Mouse (Mus musculus) heart, adult 8-10 months (tissue): Measurements from ENCODE around the gene Trim29. TPM values are rescaled to one million over a fixed set of nuclear protein-coding genes. Genes with fewer than 3 reads are reported as not detected.

Experiments used
- DNase-seq: peaks from one replicate; pipeline ENCODE4 v3.0.0; 2022; ENCODE audit warnings: low spot score
- total RNA-seq, 4 experiments: library from RNA; stranded (reverse); gene quantifications; 2 replicates each; pipeline ENCODE4 v1.2.4; 2022

Trim29 gene
- total RNA-seq, 4 experiments from 2014 or later: not detected

DNA sequence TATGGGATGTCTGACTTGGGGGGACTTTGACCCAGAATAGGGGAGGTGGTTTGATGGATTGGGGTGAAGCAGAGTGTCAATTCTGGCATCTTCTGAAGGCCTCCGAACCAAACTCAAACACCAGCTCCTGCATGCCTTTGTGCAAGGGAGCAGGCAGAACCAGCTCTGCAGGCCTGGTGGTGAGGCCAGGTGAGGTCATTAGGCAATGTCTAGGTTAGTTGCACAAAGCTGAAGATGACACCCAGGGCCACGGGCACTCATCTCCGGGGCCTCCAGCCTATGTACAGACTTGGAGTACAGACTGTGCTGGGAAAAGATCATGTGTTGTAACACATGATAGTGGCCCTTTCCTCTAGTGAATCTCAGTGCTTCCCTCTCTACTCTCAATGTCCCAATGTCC lies 3.2 kb downstream of the Trim29 start:
- no peak for DNase-seq

DNA sequence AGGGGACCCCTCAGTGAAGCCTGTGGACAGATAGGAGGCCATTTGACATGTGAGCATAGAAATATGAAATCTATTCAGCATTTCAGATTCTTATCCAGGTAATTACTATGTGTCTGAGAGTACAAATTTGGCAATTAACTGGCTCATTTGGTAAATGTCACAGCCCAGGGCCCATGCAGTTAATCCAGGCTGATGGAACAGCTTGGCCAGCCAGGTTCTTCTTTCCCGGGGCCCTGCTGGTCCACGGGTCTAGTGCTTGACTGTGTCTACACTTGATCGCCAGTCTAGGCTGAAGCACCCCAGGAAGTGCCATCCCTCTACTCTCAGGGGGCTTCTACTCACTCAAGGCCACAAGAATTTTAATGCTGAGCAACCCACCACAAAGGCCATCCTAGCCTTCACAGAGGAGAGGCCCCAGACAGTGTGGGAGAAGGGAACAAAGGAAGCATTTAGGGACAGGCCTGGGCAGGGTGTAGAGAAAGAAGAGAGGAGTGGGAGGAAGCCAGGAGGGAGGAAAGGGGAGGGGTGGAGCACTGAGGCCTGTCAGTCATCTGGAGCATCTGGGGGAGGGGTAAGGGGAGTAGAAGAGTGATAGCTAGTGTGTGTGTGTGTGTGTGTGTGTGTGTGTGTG lies 4.8 kb downstream of the Trim29 start:
- DNase-seq: no peak

DNA sequence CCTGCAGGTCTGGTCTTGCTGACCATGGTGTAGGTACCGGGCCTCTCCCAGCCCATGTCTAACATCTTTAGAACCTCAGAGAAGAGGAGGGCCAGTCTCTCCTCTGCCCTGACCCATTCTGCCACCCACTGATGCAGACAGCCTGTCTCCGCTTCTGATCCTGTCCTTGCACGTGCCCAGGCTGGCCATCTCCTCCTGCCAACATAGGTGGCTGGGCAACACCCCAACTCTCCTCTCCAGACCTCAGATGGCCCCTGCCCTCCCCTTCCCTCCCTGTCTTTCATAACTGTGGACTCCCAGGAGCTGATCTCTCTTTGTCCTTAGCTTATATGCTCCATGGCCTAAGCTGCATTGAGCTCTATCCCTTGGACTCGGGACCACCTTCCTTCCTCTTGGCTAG lies 5.8 kb downstream of the Trim29 start:
- DNase-seq: no peak

DNA sequence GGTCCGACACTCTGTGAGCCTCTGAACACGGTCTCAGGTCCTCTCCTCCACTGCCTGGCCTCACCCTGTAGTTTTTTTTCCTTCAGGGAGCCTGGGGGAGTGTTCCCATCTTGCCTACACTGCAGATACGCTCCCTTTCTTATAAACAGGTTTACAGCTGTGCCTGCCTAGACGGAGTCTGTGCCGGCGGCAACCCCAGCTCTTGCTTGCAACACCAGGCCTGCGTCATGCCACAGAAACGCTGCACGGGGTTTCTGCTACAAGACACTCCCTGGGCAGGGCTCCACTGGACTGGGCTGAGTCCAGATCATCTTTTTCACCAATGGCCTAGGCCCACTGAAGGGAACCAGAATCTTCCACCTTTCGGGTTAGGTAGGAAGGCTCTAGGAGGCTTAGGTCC lies 8.0 kb downstream of the Trim29 start:
- no peak for DNase-seq

DNA sequence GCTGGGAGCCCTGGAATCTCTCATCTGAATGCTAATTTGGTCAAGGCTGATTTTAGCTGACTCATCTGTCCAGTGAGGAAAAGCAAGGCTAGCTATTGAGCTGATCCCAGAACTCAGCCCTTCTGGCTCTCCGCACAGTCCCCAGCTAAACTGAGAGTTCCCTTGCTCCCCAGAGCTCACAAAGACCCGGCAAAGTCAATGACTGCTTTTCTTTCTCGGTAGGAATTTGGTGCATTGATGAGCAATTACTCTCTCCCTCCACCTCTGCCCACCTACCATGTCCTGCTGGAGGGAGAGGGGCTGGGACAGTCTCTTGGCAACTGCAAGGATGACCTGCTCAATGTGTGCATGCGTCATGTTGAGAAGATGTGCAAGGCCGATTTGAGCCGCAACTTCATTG lies 11.3 kb downstream of the Trim29 start:
- DNase-seq: no peak

DNA sequence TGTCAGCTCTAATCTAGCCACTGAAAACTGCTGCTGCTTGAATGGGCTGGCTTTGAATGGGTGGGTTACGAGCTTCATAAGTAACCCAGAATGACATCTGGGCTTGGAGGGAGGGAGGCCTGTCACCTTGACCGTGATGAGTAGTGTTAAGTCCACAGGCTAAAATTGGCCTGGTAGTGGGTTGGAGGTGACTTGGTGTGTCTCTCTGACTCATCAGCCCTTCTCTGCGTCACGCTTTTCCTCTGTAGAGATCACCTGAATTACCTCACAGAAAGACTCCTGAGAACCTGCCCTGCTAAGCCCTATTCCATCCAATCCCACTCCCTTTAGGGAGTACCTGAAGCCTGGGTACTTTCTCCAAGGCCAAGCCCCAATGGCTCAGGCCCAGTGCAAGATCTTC lies 12.0 kb downstream of the Trim29 start:
- no peak for DNase-seq

DNA sequence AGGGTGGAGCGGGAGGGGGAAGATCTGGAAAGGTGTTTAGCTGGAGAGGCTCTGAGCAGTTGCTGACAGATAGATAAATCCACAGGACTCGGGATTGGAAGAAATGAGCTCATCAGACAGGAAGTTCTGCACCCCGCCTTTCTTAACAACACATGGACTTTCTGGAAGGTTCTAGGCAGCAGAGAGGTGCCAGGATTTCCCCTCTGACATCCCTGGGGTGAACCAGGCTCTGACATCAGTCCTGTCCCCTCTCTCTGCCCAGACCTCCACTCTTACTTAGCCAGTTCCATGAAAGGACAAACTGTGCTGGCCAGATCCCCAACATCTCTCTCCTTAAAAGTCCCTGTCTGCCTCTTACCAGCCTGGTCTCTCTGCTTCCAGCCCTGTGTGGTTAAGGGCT lies 14.8 kb downstream of the Trim29 start:
- peak; percentile 35 for DNase-seq

DNA sequence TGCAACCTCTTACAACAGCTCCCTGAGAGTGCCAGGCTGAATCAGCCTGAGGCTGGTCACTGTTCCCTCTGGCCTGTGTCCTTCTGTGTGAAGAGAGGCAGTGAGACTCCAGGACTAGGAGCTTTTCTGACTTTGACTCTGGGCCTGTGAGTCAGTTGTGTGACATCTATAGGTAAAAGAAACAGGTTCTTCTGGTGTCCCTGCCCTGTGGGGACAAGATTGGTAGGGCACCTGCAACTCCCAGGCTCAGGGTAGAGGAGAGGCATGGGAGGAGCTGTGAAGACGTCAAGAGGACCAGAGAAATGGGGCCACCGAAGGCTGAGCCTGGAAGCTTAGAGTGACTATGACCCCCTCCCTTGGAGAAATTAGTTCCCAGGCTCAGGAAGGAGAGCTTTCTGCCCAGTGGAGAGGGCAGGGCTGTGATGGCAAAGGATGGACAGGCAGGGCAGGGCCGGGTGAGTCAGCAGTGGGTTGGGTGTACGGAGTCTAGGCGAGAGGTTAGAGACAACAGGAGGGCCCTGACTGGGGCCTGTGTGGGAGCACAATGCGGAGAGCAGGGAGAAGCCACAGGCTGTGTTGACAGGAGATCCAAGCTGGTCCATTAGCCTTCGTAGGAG lies 15.5 kb downstream of the Trim29 start:
- DNase-seq: no peak

DNA sequence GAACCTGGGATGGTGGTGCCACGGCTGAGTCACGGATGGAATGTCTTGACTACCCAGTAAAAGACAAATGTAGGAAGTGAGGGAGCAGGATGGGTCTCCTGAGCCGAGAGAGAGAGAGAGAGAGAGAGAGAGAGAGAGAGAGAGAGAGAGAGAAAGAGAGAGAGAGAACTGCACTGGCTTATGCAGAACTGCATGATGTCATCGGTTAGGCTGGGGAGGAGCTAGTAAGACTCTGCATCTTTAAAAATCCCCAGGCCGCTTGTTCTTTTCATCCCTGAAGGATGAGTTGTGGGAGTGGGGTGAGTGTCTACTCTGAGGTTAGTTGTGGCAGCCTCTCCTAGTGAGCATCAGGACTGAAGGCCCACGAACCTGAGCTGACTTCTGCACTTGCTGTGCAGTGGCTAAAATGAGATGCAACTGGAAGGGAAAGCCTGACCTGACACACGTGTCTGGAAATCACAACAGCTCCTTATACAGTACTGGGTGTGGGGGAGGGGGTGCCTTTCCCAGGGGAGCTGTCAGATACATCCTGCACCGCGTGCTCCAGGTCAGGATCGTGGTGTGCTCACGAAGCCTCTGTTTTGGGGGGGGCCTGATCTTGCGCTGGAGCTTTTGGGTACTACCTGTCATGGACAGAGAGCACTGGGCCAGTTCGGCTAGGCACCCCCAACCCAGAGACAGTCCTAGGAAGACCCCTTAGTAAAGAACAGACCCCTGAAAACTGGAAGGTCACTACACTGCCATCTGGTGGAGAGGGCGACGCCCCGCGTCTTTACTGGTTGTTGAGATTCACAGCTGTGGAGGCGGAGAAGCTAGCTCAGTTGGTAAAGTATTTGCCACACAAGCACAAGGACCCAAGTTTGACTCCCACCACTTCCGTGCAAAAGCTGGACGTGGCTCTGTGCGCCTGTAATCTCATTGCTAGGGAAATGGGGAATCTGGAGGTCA lies 16.8 kb downstream of the Trim29 start:
- no peak for DNase-seq

DNA sequence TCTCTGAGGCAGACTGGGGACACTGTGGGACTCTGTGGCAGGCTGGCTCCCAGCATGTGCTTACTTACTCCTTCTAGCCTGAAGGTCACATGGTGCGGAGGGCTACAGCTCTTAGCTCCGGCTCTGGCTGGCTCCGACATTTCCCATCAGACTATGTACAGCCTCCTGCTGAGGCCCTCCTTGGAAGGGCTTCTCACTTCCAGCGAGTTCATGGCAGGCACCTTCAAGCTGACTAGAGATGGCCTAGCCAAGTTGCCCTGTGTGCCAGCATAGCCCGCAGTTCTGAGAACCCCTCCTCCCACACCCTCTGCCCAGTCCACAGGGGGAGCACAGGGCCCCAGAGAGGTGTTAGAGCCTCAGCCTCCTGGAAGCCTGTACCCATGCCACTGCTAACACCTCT lies 19.8 kb downstream of the Trim29 start:
- no peak for DNase-seq

DNA sequence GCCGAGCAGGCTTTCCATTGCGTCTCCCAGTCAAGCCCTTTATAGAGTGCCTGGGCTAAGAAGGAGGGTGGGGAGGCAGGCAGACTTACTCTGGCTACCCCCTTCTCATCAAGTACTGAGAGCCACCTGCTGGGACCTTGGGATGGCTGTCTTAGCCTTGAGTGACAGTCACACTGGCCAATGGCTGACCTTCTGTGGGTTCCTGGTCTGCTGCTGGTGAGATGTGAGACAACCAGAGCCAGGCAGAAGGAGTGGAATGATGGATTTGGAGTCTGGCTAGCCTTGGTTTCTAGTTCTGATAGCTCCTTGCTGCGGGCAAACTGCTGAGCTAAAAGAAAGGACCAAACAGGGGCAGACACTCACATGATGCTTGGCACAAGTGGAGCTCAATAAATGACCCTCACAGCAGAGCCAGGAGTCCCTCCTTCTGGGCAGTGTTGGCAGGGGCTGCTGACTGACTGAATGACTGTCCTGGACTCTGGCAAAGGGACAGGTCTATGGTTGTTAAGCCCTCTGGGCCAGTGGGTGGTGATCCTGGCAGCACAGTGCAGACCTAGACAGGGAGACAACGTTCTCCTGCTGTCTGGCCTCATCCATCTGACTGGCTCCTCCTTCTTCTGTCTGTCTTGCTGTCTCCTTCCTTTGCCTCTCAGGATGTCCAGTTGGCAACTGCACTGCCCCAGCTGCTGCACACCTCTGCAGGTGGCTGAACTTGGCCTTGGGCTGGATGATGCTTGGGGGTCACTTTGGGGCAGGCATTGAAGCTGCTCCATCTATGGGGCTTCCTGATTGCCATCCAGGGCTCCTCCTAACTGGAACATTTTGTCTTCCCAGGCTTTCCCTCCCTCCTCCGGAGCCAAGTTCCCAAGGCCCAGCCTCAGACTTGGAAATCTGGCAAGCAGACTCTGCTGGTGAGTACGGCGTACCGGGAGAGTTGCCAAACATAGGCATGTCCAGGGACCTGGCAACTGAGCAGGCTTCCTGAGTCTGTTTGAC lies 21.1 kb downstream of the Trim29 start:
- peak; percentile 88 for DNase-seq

DNA sequence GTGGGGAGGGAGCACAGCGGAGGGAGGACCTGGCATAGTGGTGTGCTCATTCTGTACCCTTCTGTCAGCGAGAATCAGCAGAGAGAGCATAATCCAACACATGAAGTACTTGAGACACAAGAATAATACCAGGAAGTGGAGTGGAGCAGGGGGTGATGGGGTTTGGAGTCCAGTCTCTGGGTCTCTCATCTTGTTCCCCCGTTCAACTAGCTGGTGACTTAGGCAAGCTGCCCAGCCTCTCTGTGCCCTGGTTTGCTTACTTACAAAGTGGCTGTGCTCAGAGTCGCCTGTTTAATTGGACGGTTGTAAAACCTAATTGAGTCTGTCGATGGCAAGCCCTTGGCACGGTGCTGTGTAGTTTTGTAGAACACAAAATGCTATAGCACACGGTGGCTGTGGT lies 23.8 kb downstream of the Trim29 start:
- DNase-seq: no peak

DNA sequence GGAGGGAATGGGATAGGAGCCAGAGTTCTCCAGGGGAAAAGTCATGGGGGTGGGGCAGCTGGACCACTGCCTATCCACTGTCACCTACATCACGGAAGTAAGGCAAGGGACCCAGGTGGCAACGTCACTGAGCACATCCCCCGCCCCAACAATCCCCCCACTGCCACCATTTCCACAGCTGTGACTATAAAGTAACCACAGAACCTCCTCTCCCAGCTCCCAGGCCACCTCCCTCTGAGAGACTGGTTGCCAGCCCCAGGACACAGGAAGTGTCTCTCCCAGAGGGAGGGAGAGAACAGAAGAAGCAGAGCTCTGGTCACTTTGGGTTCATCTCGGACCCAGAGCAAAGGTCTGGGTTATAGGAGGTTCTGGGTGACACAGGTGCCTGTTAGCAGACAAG lies 27.0 kb downstream of the Trim29 start:
- DNase-seq: no peak

DNA sequence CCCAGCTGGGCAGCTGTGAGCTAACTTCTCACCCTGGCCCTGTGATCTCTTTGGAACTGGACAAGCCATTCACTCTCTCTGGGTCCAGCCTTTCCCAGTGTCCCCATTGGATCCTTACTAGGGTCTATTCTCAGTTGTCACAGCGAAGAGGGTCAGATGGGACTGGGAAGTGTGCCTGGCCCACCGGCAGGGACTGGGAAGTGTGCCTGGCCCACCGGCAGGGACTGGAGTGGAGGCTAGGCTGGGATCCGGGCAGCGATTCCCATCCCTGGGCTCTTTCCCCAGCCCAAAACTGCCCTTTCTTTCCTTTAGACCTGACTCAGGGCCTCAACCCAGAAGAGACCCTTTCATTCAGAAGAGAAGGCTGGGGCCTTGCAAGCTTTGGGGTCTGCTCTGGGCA lies 27.4 kb downstream of the Trim29 start:
- DNase-seq: no peak

DNA sequence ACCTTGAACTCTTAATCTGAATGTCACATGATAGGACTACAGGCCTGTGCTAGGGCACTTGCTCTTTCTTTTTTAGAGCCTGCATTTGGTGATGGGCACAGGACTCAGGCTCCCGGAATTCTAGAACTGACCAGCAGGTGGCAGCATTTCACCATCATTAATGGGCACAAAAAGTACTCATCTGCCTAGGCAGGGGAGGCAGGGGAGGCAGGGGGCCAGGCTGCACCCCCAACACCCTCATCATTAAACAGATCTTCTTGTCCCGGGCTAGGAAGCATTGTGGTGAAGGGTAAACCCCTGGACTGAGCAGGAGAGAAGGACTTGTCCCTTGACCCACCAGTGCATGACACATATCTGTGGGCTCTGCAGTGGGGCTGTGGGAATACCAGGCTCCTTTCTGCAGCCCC lies 29.0 kb downstream of the Trim29 start:
- DNase-seq: peak; percentile 71

DNA sequence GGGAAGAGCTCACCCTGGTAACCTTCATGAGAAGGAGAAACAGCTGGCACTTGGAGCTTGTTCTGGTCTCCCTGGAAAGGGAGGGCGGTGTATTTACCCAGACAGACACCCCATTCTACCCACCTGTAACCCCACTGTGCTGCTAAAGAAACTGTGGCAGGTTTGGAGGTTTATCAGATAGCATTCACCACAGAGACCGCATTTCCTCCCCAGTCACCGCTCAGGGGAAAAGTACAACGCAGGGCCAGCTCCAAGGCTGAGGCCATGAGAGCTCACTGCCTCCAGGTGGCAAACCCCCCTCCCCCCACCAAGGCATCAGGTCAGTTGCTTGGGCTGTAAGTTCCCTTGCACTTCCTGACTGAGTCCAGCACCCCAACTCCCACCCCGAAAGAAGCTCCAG lies 39.4 kb downstream of the Trim29 start:
- no peak for DNase-seq

DNA sequence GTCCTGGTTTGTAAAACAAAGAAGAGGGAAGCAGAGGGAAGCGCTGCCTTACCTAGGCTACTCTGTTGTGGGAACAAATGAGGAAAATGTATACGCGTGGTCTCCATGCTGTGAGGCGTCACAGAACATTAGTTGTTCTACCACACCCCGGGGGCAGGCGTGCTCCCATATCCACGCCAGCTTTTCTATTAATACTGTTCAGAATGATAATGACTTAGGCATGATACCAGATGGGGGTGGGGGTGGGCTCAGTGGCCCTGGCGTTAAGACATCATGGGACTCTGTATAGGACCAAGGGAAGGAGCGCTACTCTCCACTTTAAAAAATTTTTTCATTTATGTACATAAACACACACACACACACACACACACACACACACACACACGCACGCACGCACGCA lies 40.4 kb downstream of the Trim29 start:
- no peak for DNase-seq

DNA sequence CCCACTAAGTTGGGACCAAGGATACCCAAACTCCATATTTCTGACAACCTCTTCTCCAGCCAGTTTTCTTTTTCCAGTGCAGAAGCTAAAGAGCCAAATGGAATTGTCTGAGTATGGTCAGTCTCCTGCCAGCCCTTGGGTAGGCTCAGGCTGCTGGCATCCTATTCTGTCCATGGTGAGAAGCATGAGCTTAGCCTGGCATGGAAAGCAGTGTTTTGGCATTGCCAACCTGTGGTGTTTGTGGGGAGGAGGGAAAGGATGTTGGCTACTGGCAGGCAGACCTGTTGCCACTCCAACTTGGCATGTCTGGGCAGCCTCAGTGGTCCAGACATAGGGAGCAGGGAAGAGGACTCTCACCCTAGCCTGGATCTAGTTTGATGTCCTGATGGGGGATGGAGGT lies 46.4 kb downstream of the Trim29 start:
- DNase-seq: no peak

DNA sequence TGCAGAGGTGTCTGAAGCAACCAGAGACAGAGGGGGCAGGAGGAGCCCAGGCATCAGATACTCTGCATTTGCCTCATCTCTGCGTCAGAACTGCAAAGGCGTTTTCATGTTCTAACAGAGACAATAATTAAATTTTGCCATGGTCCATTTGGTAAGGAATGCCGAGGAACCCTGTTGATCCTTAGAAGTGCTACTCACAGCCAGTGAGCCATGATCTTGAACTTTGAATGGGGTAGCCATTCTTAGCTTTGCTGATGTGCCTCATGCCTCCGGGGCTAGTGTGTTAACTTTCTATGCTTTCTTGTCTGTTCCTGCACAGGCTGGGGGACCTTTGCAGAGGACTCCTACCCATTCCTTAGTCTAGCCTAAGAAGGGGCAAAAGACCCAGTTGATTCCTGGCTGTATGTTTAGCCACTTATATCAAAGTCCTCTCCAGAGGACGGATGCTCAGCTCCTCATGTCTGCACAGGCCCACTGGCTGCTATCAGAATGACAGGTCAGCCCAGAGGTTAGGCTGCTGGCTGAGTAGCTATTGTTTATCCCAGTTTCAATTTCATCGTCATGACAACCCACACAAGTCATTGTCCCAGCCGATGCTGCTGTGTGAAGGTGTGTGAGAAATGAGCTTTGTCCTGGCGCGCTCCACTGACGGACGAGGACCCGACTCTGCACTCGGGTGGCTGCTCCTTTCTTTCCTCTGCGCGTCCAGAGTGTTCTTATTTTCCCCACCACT lies 48.1 kb downstream of the Trim29 start:
- DNase-seq: no peak

DNA sequence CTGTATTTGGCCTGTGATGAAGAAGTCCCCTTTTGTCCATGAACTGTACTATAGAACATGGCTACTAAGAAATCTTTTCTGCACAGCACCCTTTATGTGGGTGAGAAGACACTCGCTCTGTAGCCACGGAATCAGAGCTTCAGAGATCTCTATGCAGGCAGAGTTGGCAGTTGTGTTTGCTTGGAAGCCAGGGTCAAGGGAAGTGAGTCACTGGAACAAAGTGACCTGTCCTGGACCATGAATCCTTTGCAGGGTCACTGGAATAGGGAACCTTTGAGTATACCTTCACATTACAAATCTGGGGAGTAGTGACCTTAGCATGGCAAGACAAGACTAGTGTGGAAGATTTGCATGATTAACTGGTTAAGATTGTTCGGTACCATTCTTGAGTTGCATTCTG lies 58.1 kb downstream of the Trim29 start:
- no peak for DNase-seq

DNA sequence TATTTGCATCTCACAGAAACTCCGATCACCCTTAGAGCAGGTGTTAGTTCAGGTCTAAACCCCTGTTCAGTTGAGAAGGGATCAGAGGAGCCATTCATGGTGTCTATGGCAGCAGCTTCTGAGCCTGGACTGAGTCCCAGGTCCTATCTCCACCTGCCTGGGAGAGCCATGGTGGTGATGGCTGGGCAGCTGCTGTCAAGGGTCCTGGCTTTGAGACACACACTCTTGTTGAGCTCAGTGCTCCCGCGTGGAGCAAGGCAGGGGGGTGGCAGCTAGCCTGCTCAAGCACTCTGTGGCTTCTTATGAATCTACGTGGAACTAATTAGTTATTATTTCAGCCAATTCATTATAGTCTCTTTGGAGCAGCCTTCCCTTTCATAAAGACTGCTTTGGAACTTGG lies 73.2 kb downstream of the Trim29 start:
- no peak for DNase-seq
